Comparison of ENCODE assay signal across 23 mouse cellular contexts in genomic region chr5:67456841-67457240, GRCm38 (mm10). TPM values are rescaled to one million over a fixed set of nuclear protein-coding genes. Genes with fewer than 3 reads are reported as not detected.
DNase-seq lines count a peak whose midpoint lies in the region; TF ChIP-seq lines count a peak whose summit lies in the region.
"Had no signal": no experiment of that assay in that cellular context is flagged by ENCODE, and none has a peak within 500 bp of the region (broad histone marks: within the 10 kb centered on the region; RNA-seq: fewer than 3 reads in every experiment).

No protein-coding gene starts in this region.

- no peaks in the 10 kb centered on the region for H3K27me3 ChIP-seq in CH12.LX (replicated peaks)
- H3K27me3 ChIP-seq in splenic B cell, adult 2 months (ENCODE audit: control insufficient read depth, insufficient read depth, low read length, poor library complexity, severe bottlenecking), result no peaks in the 10 kb centered on the region
- H3K27me3 ChIP-seq: embryonic facial prominence, embryonic 13.5 days; embryonic facial prominence, embryonic 15.5 days; forebrain, embryonic 12.5 days had no signal

- no peak for TF ChIP-seq EP300 in CH12.LX (IDR thresholded peaks at IDR 0.05; ENCODE audit: low read length)

- no peak for TF ChIP-seq CTCF in CH12.LX (conservative IDR thresholded peaks at IDR 0.05 in 1 of 2, IDR thresholded peaks at IDR 0.05 in 1 of 2; ENCODE audit: low read depth in 2 of 2, low read length in 2 of 2)

- H3K9ac ChIP-seq in CH12.LX (ENCODE audit: insufficient read depth, low read depth), result no peak overlapping the region
- H3K9ac ChIP-seq: embryonic facial prominence, embryonic 13.5 days; embryonic facial prominence, embryonic 15.5 days; forebrain, embryonic 12.5 days had no signal

- H3K79me2 ChIP-seq in CH12.LX (replicated peaks; ENCODE audit: control insufficient read depth, extremely low read depth, insufficient read depth, poor library complexity, severe bottlenecking), result no peaks in the 10 kb centered on the region

- no peak overlapping the region for H3K27ac ChIP-seq in CH12.LX (ENCODE audit: insufficient read depth, low read depth)
- H3K27ac ChIP-seq: embryonic facial prominence, embryonic 13.5 days; embryonic facial prominence, embryonic 15.5 days; forebrain, embryonic 10.5 days; forebrain, embryonic 12.5 days had no signal

- H3K4me3 ChIP-seq in CH12.LX (replicated peaks in 1 of 3; ENCODE audit: low read depth in 2 of 3, low read length in 2 of 3, poor library complexity in 1 of 3), result no peak overlapping the region
- H3K4me3 ChIP-seq: embryonic facial prominence, embryonic 13.5 days; embryonic facial prominence, embryonic 15.5 days; erythroblast, embryonic 14.5 days; forebrain, embryonic 10.5 days; forebrain, embryonic 12.5 days had no signal

- no peak overlapping the region for H3K4me2 ChIP-seq in CH12.LX (ENCODE audit: insufficient read depth, low read depth, poor library complexity, severe bottlenecking)
- H3K4me2 ChIP-seq: embryonic facial prominence, embryonic 13.5 days; embryonic facial prominence, embryonic 15.5 days; forebrain, embryonic 12.5 days had no signal

- no peak for TF ChIP-seq POLR2A in CH12.LX (IDR thresholded peaks at IDR 0.05; ENCODE audit: low read depth, low read length)

- TF ChIP-seq RAD21 in CH12.LX (IDR thresholded peaks at IDR 0.05; ENCODE audit: low read depth, low read length), result no peak

- H3K4me1 ChIP-seq in CH12.LX (ENCODE audit: control insufficient read depth in 1 of 2, insufficient read depth in 2 of 2), result peaks cover 2 to 5% of the 10 kb centered on the region in 2 experiments; a peak in 3 of 4 replicates
- H3K4me1 ChIP-seq: embryonic facial prominence, embryonic 13.5 days; embryonic facial prominence, embryonic 15.5 days; forebrain, embryonic 10.5 days; forebrain, embryonic 12.5 days had no signal

- no peaks in the 10 kb centered on the region for H3K9me3 ChIP-seq in CH12.LX (replicated peaks; ENCODE audit: low read length)
- H3K9me3 ChIP-seq: embryonic facial prominence, embryonic 13.5 days; embryonic facial prominence, embryonic 15.5 days; forebrain, embryonic 10.5 days; forebrain, embryonic 12.5 days; G1E had no signal

- H3K36me3 ChIP-seq in CH12.LX (replicated peaks in 1 of 2; ENCODE audit: control insufficient read depth in 1 of 2, insufficient read depth in 1 of 2, low read length in 1 of 2), result no peaks in the 10 kb centered on the region
- H3K36me3 ChIP-seq in splenic B cell, adult 2 months (ENCODE audit: control insufficient read depth, insufficient read depth, low read length, poor library complexity, severe bottlenecking), result no peaks in the 10 kb centered on the region
- H3K36me3 ChIP-seq: embryonic facial prominence, embryonic 13.5 days; embryonic facial prominence, embryonic 15.5 days; forebrain, embryonic 10.5 days; forebrain, embryonic 12.5 days; G1E had no signal

- DNase-seq in 416B (ENCODE audit: low read depth), result peak; percentile 62
- DNase-seq in CH12.LX (ENCODE audit: extremely low read depth), result peak; percentile 38
- DNase-seq in R1 (ENCODE audit: low read depth, low spot score), result peak; percentile 90
- peak; percentile 15 for DNase-seq in splenic B cell, adult 2 months (ENCODE audit: low read depth, low spot score)
- no peak for DNase-seq in heart, postnatal 36 days
- no peak for DNase-seq in cerebellum, adult 9-10 months
- DNase-seq in layer of hippocampus, adult 11-12 months (ENCODE audit: low spot score), result no peak
- DNase-seq: adrenal gland, adult 8-10 months; adrenal gland, postnatal 14 days; adrenal gland, postnatal 36 days; B cell, adult 2 months; cerebellum, adult 11-12 months; cerebellum, adult 2 months; cerebellum, adult 9-11 months; cerebellum, postnatal 14 days; cerebellum, postnatal 36 days; embryo, embryonic 11 days had no signal

- intact Hi-C loops in heart, postnatal 36 days (cut with DNase I), result no loop called here

- in situ Hi-C loops in CH12.LX (cut with MboI; ENCODE audit: low pct_ligation_motif_present, low pct_unique_long_range_greater_than_20kb, low sequenced_read_pairs), result no loop called here

- dilution Hi-C loops in CH12.LX (cut with MboI; ENCODE audit: extremely low pct_ligation_motif_present, extremely low pct_unique_long_range_greater_than_20kb, low sequenced_read_pairs), result no loop called here

TF ChIP-seq in CH12.LX, 34 proteins besides CTCF, POLR2A, EP300 and RAD21:
- TF ChIP-seq E2F4 (IDR thresholded peaks at IDR 0.05; ENCODE audit: insufficient replicate concordance, low read depth, low read length) (no peak), JUND (conservative IDR thresholded peaks at IDR 0.05; ENCODE audit: low read depth, low read length) (no peak), HCFC1 (IDR thresholded peaks at IDR 0.05; ENCODE audit: low read depth, low read length) (no peak), PAX5 (IDR thresholded peaks at IDR 0.05; ENCODE audit: low read length) (no peak), ZMIZ1 (IDR thresholded peaks at IDR 0.05; ENCODE audit: low read depth, low read length) (no peak), GABPA (IDR thresholded peaks at IDR 0.05; ENCODE audit: insufficient replicate concordance, low read depth, low read length) (no peak), KAT2A (IDR thresholded peaks at IDR 0.05; ENCODE audit: insufficient replicate concordance, low read length) (no peak), MAFK (IDR thresholded peaks at IDR 0.05; ENCODE audit: insufficient replicate concordance, low read length) (no peak), CHD2 (IDR thresholded peaks at IDR 0.05; ENCODE audit: low read length) (no peak), NELFE (IDR thresholded peaks at IDR 0.05; ENCODE audit: low read depth, low read length) (no peak), UBTF (IDR thresholded peaks at IDR 0.05; ENCODE audit: low read depth, low read length) (no peak), TBP (conservative IDR thresholded peaks at IDR 0.05; ENCODE audit: low read depth, low read length) (no peak), ZNF384 (IDR thresholded peaks at IDR 0.05; ENCODE audit: low read depth, low read length) (no peak), ELF1 (IDR thresholded peaks at IDR 0.05; ENCODE audit: low read depth, low read length) (no peak), SIN3A (IDR thresholded peaks at IDR 0.05; ENCODE audit: low read length) (no peak), MAZ (IDR thresholded peaks at IDR 0.05; ENCODE audit: low read depth, low read length) (no peak), MAX (IDR thresholded peaks at IDR 0.05; ENCODE audit: low read length) (no peak), USF2 (conservative IDR thresholded peaks at IDR 0.05; ENCODE audit: low read depth, low read length) (no peak), USF1 (IDR thresholded peaks at IDR 0.05; ENCODE audit: low read depth, low read length) (no peak), ETS1 (conservative IDR thresholded peaks at IDR 0.05; ENCODE audit: low read depth, low read length) (no peak)

RNA-seq across cellular contexts. Expression of gene Bend4, which starts 28.7 kb away (rescaled TPM):
- total RNA-seq in CH12.LX (2012; rRNA removed) (0.04 TPM in 1 of 2 replicates, not detected in the other), CH12.LX (2014; rRNA removed) (not detected in 2 replicates)
- polyA plus RNA-seq in CH12.LX (2012; ENCODE audit: insufficient read length, low read depth), result 0.06 and 0.08 TPM in 2 replicates
- 1 to 10 TPM; 1.6 to 3.3 TPM for total RNA-seq in heart, postnatal 36 days (2021)

Comparison
In these comparisons a context has a peak if more than half of its experiments do, and no peak if none do; other contexts are left out.
1. DNase-seq: peak in 416B (single experiment), CH12.LX (single experiment), R1 (single experiment) and splenic B cell, adult 2 months (single experiment); none in heart, postnatal 36 days (0 of 2), cerebellum, adult 9-10 months (single experiment) and layer of hippocampus, adult 11-12 months (single experiment).